Mouse (Mus musculus): ENCODE measurements around the gene Ube2o.

GRCm38 (mm10) chr11:116580711-116581375 lies 404 bp downstream of the Ube2o start:
- no peak for TF ChIP-seq CTCF (IDR thresholded peaks at IDR 0.05; ENCODE audit: low read depth, low read length)
- no peak for TF ChIP-seq EP300 (IDR thresholded peaks at IDR 0.05; ENCODE audit: insufficient read depth, low read depth, low read length)
- no peak for TF ChIP-seq POLR2A (IDR thresholded peaks at IDR 0.05; ENCODE audit: insufficient read depth, low read length)

Measured in ES-Bruce4 (cell line).